Mouse (Mus musculus): ENCODE measurements around the gene Slc9b1.

DNA sequence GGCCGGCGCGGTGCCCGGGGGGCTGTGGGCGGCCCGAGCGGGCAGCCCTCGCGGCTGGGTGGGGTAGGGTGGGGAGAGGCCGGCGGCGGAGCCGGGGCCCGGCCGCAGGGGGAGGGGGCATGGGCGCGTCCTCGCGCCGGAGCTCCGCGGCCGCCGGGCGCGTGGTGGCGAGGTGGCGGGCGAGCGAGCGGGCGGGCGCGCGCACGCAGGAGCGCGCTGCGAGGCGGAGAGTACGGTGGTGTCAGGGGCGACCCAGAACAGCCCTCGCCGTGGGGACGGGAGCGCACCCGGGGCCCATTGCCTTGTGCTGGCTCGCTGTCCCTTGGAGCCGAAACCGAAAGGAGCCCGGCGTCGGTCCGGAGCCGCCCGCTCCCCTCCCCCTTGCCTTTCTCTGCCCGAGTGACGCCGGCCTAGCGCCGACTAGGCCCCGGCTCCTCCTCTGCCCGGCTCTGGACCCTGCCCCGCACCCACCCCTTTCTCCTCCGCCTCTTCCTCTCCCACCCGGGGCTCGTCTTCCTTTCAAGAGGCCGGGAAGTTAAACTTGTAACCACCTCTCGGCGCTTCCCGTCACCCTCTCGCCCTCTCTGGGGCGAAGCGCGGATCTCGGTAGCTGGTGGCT is 91.2 kb downstream of the Slc9b1 start:
- no peak for TF ChIP-seq CTCF (IDR thresholded peaks at IDR 0.05; ENCODE audit: borderline replicate concordance, insufficient read depth, low read depth, low read length)
- TF ChIP-seq POLR2A (IDR thresholded peaks at IDR 0.05; ENCODE audit: borderline replicate concordance, insufficient read depth, low read length), result no peak
